ENCODE assay signal across 16 mouse cellular contexts in the genomic region with DNA sequence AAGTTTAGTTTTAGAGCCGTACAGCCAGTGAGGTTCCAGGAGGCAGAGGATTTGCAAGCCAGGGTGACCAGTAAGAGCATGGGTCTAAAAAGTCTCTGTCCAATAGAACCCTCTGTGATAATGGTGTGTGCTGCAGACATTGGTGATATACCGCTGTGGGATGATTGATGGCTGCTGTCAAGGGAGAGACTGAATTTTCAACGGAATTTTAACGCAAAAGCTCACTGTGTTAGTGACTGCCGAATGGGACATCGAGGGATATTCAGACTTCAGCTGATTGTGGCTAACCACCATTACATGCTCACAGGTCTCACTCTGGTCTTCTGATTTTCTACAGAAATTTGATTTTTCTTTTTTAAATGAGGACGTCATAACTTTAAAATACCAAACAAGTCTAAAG.
"Had no signal": no experiment of that assay in that cellular context is flagged by ENCODE, and none has a peak within 500 bp of the region (broad histone marks: within the 10 kb centered on the region; RNA-seq: fewer than 3 reads in every experiment).

No protein-coding gene starts in this region.

- H3K9me3 ChIP-seq: lung, embryonic 15.5 days; megakaryocyte, embryonic 14.5 days; midbrain, embryonic 12.5 days; neural tube, embryonic 12.5 days had no signal

- H3K9ac ChIP-seq: lung, embryonic 15.5 days; midbrain, embryonic 12.5 days; neural tube, embryonic 12.5 days had no signal

- H3K27me3 ChIP-seq: lung, embryonic 15.5 days; midbrain, embryonic 12.5 days; neural tube, embryonic 12.5 days had no signal

- DNase-seq: kidney, adult 8-10 months; kidney, postnatal 25 days; lung, postnatal 14 days; retina, postnatal 1 day; right cerebral cortex, postnatal 4 days; spleen, adult 18-20 months; thymus, adult 18-20 months; thymus, postnatal 14 days had no signal

- H3K4me3 ChIP-seq: left cerebral cortex, adult 2 months; lung, embryonic 15.5 days; megakaryocyte, embryonic 14.5 days; midbrain, embryonic 12.5 days; myocyte; neural tube, embryonic 12.5 days had no signal

- H3K36me3 ChIP-seq: lung, embryonic 15.5 days; midbrain, embryonic 12.5 days; neural tube, embryonic 12.5 days had no signal

- H3K27ac ChIP-seq: left cerebral cortex, adult 2 months; lung, embryonic 15.5 days; macrophage; midbrain, embryonic 12.5 days; neural tube, embryonic 12.5 days had no signal

- H3K4me1 ChIP-seq: megakaryocyte, embryonic 14.5 days; neural tube, embryonic 12.5 days had no signal

- H3K4me2 ChIP-seq: liver, embryonic 11.5 days; lung, embryonic 15.5 days; midbrain, embryonic 12.5 days; neural tube, embryonic 12.5 days had no signal
